Mouse (Mus musculus): Measurements from ENCODE around the gene Cmtm1. TPM values are rescaled to one million over a fixed set of nuclear protein-coding genes. Genes with fewer than 3 reads are reported as not detected.

The Cmtm1 gene
- total and polyA plus RNA-seq, 2 experiments from 2014 or later = not detected

DNA sequence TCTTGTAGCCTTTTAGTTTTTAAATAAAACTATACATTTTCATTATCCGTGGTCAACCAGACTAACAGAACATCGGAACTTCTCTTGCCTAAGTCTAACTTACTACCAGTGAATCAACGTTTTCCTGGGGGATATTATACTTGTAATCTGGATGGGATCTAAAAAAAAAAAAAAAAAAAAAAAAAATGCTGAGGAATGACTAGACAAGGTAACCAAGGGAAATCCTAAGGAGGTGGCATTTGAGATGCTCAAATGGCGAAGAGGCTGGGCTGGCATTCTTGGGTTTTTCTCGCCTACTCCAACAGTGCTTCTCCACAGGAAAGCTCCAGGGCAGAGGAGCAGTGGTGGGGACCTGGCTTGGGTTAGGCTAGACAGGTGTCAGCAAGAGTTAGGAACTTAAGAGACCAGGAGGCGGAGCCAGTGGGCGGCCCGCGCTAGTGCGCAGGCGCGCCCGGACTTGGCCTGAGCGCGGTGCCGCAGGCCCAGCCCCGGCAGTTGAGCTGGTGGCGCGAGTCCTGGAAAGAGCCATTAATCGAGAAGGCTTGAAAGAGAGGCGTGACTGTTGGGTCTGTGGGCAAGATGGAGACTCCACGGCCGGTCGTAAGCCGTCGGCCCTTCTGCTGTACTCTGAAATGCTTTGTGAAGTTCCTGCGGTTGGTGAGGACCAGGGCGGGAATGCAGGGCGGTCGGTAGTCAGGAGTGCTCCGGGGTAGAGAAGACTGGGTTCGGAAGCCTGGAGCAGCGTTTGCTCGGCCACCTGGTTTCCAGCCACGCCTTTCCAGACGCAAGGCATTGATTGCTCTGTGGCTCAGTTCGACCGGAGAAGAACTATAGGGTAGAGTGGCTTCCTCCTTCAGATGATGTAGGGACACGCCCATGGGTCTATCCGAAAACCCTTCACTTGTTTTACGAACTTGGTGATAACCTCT is 59.2 kb downstream of the Cmtm1 start, which contains the start of gene Cklf:
Gene Cklf (plus strand): TSS at position 423 of the 929 bp plus-strand sequence.
- peak within 1 kb of the TSS; percentile 92 for H3K4me2 ChIP-seq (ENCODE audit: low read depth, low read length)
- H3K4me1 ChIP-seq (ENCODE audit: insufficient read depth, low read length) = peaks cover 6% of the 10 kb centered on the region
- H3K9ac ChIP-seq (replicated peaks; ENCODE audit: low read length) = peak within 1 kb of the TSS; percentile 40
- peak; percentile 96 for DNase-seq (ENCODE audit: low spot score)
- peak; percentile 38; the same call in 1 of the 2 replicates for TF ChIP-seq CTCF (IDR thresholded peaks at IDR 0.05; ENCODE audit: low read depth)
- peak within 1 kb of the TSS; percentile 72 for H3K4me3 ChIP-seq (ENCODE audit: low read length)
- H3K9me3 ChIP-seq (ENCODE audit: low read length) = no peaks in the 10 kb centered on the region
- no peaks in the 10 kb centered on the region for H3K27me3 ChIP-seq (ENCODE audit: insufficient read depth, low read length)
- WGBS = 4% methylated on average over 41 of the region's 41 CpGs
- 0 out of 2 replicates have a peak within 1 kb of the TSS, but pooled peaks have one; percentile 32 for H3K27ac ChIP-seq
- no peaks in the 10 kb centered on the region for H3K36me3 ChIP-seq (ENCODE audit: insufficient read depth, low read length)
- peak; percentile 82 for ATAC-seq

DNA sequence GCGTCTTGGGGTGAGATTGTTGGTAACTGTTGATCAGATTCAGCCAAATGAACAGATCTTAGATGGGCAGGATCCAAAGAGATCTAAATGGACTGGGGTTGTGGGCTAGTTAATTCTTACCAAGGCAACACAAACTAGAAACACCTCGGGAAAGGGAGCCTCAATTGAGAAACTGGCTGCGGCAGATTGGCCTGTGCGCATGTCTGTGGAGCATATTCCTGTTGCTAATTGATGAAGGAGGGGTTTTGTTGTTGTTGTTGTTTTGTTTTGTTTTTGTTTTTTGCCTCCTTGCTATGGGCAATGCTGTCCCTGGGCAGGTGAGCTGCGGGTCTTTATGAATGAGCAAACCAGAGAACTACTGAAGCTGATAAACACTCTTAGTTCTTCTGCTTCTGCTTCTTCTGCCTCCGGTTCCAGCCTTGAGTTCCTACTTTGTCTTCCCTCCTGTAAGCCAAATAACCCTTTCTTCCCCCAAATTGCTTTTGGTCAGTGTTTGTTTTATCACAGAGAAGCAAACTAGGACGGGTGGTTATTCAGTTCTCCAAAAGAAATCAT is 60.4 kb downstream of the Cmtm1 start:
- Histone ChIP-seq H3K27ac (no peak overlapping the region), H3K4me2 (ENCODE audit: low read depth, low read length) (no peak overlapping the region), H3K4me3 (ENCODE audit: low read length) (no peak overlapping the region), H3K4me1 (ENCODE audit: insufficient read depth, low read length) (peaks cover 6% of the 10 kb centered on the region), H3K9ac (replicated peaks; ENCODE audit: low read length) (no peak overlapping the region), H3K9me3 (ENCODE audit: low read length) (no peaks in the 10 kb centered on the region), H3K27me3 (ENCODE audit: insufficient read depth, low read length) (no peaks in the 10 kb centered on the region), H3K36me3 (ENCODE audit: insufficient read depth, low read length) (no peaks in the 10 kb centered on the region)
- DNase-seq (ENCODE audit: low spot score) (no peak), ATAC-seq (no peak)
- TF ChIP-seq CTCF (IDR thresholded peaks at IDR 0.05; ENCODE audit: low read depth) = no peak
- WGBS = 88% methylated on average over 7 of the region's 7 CpGs

DNA sequence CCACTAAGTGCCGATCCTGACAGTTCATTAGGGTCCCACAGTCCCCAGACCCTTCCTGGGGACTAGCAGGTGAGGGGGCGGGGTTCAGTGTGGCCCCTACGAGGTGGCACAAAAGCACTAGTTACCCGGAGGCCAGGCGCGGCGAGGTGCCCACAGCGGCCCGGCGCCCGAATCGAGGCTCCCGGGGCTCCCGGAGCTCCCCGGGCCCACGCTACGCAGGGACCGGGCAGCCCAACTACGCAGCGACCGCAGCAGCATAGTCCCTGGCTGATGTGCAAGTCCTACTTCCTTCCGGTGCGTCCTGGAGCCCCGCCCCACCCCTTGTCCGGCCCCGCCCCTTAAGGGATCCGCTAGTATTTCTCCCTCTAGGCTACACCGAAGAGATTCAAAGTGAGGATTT is 61.7 kb downstream of the Cmtm1 start, which contains the start of gene Tk2:
Gene Tk2 (minus strand): TSS at position 283 of the 400 bp plus-strand sequence.
- under 1% methylated on average over 28 of the region's 28 CpGs for whole genome bisulfite sequencing
- H3K27ac ChIP-seq = peak within 1 kb of the TSS; percentile 81

DNA sequence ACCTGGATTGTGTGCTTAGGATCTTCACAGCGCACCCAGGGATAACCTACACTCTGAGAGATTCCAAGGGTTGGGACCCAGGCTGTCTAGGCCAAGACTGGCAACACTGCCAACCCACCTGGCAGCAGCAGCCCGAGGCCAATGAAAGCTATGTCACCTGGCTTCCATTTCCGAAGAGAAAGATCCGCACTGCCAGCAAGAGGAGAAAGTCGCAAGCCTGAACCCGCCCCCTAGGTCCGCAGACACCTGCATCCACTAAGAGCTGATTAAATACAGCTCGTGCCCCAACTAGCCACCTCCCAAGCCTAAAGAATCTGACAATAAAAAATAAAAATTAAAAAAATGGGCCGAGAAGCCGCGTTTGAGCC is 62.1 kb downstream of the Cmtm1 start:
- DNase-seq (ENCODE audit: low spot score) (peak; percentile 12), ATAC-seq (peak; percentile 10; the same call in 1 of the 2 replicates)
- 4% methylated on average over 11 of the region's 11 CpGs for WGBS

More for the DNA sequence above, 61.7 kb downstream of the Cmtm1 start, which contains the start of gene Tk2:
- Histone ChIP-seq H3K9me3 (ENCODE audit: low read length) (no peaks in the 10 kb centered on the region), H3K27me3 (ENCODE audit: insufficient read depth, low read length) (no peaks in the 10 kb centered on the region), H3K9ac (replicated peaks; ENCODE audit: low read length) (peak within 1 kb of the TSS; percentile 89), H3K4me3 (ENCODE audit: low read length) (peak within 1 kb of the TSS; percentile 92), H3K4me2 (ENCODE audit: low read depth, low read length) (peak within 1 kb of the TSS; percentile 82), H3K4me1 (ENCODE audit: insufficient read depth, low read length) (peaks cover 6% of the 10 kb centered on the region), H3K36me3 (ENCODE audit: insufficient read depth, low read length) (peaks cover 7% of the 10 kb centered on the region; the same call in 1 of the 2 replicates)
- DNase-seq (ENCODE audit: low spot score) = peak; percentile 89
- ATAC-seq = peak; percentile 94
- no peak for TF ChIP-seq CTCF (IDR thresholded peaks at IDR 0.05; ENCODE audit: low read depth)

DNA sequence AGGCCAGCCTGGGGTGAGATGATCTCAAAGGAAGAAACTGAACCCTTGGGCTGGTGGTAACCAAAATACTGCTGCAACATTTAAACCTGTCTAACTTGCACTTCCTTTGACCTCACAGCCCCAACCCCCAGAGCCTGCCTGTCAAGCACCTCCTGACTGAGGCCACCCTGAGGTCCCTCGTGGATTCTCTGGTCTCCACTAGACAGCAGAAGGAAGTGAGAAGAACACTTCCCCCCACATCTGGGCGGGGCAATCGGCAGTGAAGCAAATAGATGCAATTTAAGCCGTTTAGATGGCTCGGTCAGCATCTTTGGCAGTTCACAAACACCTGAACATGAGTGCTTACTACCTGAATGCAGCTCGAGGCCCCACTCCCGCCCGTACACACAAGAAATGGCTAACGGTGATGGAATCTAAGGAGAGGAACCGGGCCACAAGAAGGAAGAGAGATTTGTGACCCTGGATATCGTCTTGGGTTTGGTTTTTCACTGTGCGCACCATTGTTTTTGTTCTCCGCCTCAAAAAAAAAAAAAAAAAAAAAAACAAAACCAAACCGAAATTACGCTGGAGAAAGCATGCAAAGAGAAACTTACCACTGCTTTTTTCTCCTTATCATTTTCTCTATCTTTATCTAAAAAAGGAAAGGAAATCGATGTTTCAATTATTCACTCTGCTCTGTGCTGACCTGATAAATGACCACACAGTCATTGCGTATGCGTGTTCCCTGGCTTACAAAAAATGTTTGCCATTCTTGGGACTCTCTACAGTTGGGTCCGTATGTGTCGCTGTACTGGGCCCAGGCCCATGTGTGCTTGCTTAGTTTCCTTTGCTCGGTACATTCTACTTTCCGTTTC is 62.7 kb downstream of the Cmtm1 start:
- no peak for ATAC-seq
- H3K9ac ChIP-seq (replicated peaks; ENCODE audit: low read length) = peak overlapping the region; percentile 89
- H3K27ac ChIP-seq = peak overlapping the region; percentile 81; the same call in 1 of the 2 replicates
- no peaks in the 10 kb centered on the region for H3K9me3 ChIP-seq (ENCODE audit: low read length)
- H3K4me1 ChIP-seq (ENCODE audit: insufficient read depth, low read length) = peaks cover 6% of the 10 kb centered on the region
- H3K36me3 ChIP-seq (ENCODE audit: insufficient read depth, low read length) = peaks cover 17% of the 10 kb centered on the region
- H3K27me3 ChIP-seq (ENCODE audit: insufficient read depth, low read length) = no peaks in the 10 kb centered on the region
- TF ChIP-seq CTCF (IDR thresholded peaks at IDR 0.05; ENCODE audit: low read depth) = no peak
- H3K4me2 ChIP-seq (ENCODE audit: low read depth, low read length) = peak overlapping the region; percentile 82
- 72% methylated on average over 22 of the region's 22 CpGs for WGBS
- no peak for DNase-seq (ENCODE audit: low spot score)
- peak overlapping the region; percentile 92 for H3K4me3 ChIP-seq (ENCODE audit: low read length)

More for the DNA sequence above, 62.1 kb downstream of the Cmtm1 start:
- no peaks in the 10 kb centered on the region for H3K27me3 ChIP-seq (ENCODE audit: insufficient read depth, low read length)
- H3K4me1 ChIP-seq (ENCODE audit: insufficient read depth, low read length) = peaks cover 6% of the 10 kb centered on the region
- peak overlapping the region; percentile 81 for H3K27ac ChIP-seq
- TF ChIP-seq CTCF (IDR thresholded peaks at IDR 0.05; ENCODE audit: low read depth) = no peak
- peak overlapping the region; percentile 92 for H3K4me3 ChIP-seq (ENCODE audit: low read length)
- no peaks in the 10 kb centered on the region for H3K9me3 ChIP-seq (ENCODE audit: low read length)
- H3K9ac ChIP-seq (replicated peaks; ENCODE audit: low read length) = peak overlapping the region; percentile 89
- peak overlapping the region; percentile 82 for H3K4me2 ChIP-seq (ENCODE audit: low read depth, low read length)
- peaks cover 11% of the 10 kb centered on the region for H3K36me3 ChIP-seq (ENCODE audit: insufficient read depth, low read length)

DNA sequence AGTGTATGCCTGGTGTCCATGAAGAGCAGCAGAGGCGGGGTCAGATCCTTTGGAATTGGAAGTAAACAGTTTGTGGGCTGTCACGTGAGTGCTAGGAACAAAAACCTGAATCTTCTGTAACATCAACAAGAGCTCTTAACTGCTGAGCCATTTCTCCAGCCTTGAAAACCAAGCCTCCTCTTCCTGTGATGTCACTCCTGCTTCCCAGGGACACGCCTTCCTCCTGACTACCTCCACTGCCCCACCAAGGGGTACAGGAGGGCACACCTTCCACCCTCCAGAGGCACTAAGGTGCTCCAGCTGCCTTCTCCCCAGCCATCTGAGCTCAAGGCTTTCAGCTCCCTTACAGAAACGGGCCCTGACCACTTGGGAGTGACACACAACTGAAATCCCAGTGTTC is 63.3 kb downstream of the Cmtm1 start:
- Histone ChIP-seq H3K9me3 (ENCODE audit: low read length) (no peaks in the 10 kb centered on the region), H3K4me1 (ENCODE audit: insufficient read depth, low read length) (peaks cover 4% of the 10 kb centered on the region), H3K4me2 (ENCODE audit: low read depth, low read length) (no peak overlapping the region), H3K9ac (replicated peaks; ENCODE audit: low read length) (no peak overlapping the region), H3K36me3 (ENCODE audit: insufficient read depth, low read length) (peaks cover 24% of the 10 kb centered on the region), H3K4me3 (ENCODE audit: low read length) (no peak overlapping the region), H3K27ac (no peak overlapping the region), H3K27me3 (ENCODE audit: insufficient read depth, low read length) (no peaks in the 10 kb centered on the region)
- WGBS = 87% methylated on average over 4 of the region's 4 CpGs
- DNase-seq (ENCODE audit: low spot score) (no peak), ATAC-seq (no peak)
- no peak for TF ChIP-seq CTCF (IDR thresholded peaks at IDR 0.05; ENCODE audit: low read depth)

Other genes with a start within 250 kb of the Cmtm1 start
- 18.3 and 19.7 TPM in 2 replicates for gene Cdh5, start 208.5 kb downstream of the Cmtm1 start, total RNA-seq (2014; rRNA removed)
- gene Cdh5, start 208.5 kb downstream of the Cmtm1 start, polyA plus RNA-seq (2015; fragmentation: Nextera tagmentation; extraction: Ambion mirVana) = 8.4 and 8.9 TPM in 2 replicates
- 32.5 and 33.3 TPM in 2 replicates for gene Bean1, start 139.7 kb downstream of the Cmtm1 start, total RNA-seq (2014; rRNA removed)
- gene Bean1, start 139.7 kb downstream of the Cmtm1 start, polyA plus RNA-seq (2015; fragmentation: Nextera tagmentation; extraction: Ambion mirVana) = 8.3 and 9.2 TPM in 2 replicates
- gene Tk2, start 61.6 kb downstream of the Cmtm1 start, total RNA-seq (2014; rRNA removed) = 46.7 and 50.9 TPM in 2 replicates
- 44.4 and 45.1 TPM in 2 replicates for gene Tk2, start 61.6 kb downstream of the Cmtm1 start, polyA plus RNA-seq (2015; fragmentation: Nextera tagmentation; extraction: Ambion mirVana)
- gene Cklf, start 59.3 kb downstream of the Cmtm1 start, total RNA-seq (2014; rRNA removed) = 31.6 and 33.6 TPM in 2 replicates
- gene Cklf, start 59.3 kb downstream of the Cmtm1 start, polyA plus RNA-seq (2015; fragmentation: Nextera tagmentation; extraction: Ambion mirVana) = 34.1 and 34.3 TPM in 2 replicates
- 1.2 TPM in 1 of 2 replicates, not detected in the other for gene Cmtm2a, start 17.0 kb downstream of the Cmtm1 start, total RNA-seq (2014; rRNA removed)
- gene Cmtm2a, start 17.0 kb downstream of the Cmtm1 start, polyA plus RNA-seq (2015; fragmentation: Nextera tagmentation; extraction: Ambion mirVana) = not detected in 2 replicates
- not detected in 2 replicates for gene Gm45711, start 64 bp downstream of the Cmtm1 start, total RNA-seq (2014; rRNA removed)
- not detected in 2 replicates for gene Gm45711, start 64 bp downstream of the Cmtm1 start, polyA plus RNA-seq (2015; fragmentation: Nextera tagmentation; extraction: Ambion mirVana)
- not detected in 2 replicates for gene Gm11020, start 11.4 kb upstream of the Cmtm1 start, total RNA-seq (2014; rRNA removed)
- gene Gm11020, start 11.4 kb upstream of the Cmtm1 start, polyA plus RNA-seq (2015; fragmentation: Nextera tagmentation; extraction: Ambion mirVana) = not detected in 2 replicates
- gene Cmtm2b, start 12.1 kb upstream of the Cmtm1 start, total RNA-seq (2014; rRNA removed) = not detected in 2 replicates
- gene Cmtm2b, start 12.1 kb upstream of the Cmtm1 start, polyA plus RNA-seq (2015; fragmentation: Nextera tagmentation; extraction: Ambion mirVana) = not detected in 2 replicates
- gene Cmtm3, start 29.3 kb upstream of the Cmtm1 start, total RNA-seq (2014; rRNA removed) = 23.1 and 27.2 TPM in 2 replicates
- 41.9 and 42.6 TPM in 2 replicates for gene Cmtm3, start 29.3 kb upstream of the Cmtm1 start, polyA plus RNA-seq (2015; fragmentation: Nextera tagmentation; extraction: Ambion mirVana)
- gene Cmtm4, start 85.7 kb upstream of the Cmtm1 start, total RNA-seq (2014; rRNA removed) = 38.4 and 40.5 TPM in 2 replicates
- gene Cmtm4, start 85.7 kb upstream of the Cmtm1 start, polyA plus RNA-seq (2015; fragmentation: Nextera tagmentation; extraction: Ambion mirVana) = 2.7 and 2.9 TPM in 2 replicates
- 59.0 and 59.1 TPM in 2 replicates for gene Dync1li2, start 132.9 kb upstream of the Cmtm1 start, total RNA-seq (2014; rRNA removed)
- gene Dync1li2, start 132.9 kb upstream of the Cmtm1 start, polyA plus RNA-seq (2015; fragmentation: Nextera tagmentation; extraction: Ambion mirVana) = 71.1 and 73.9 TPM in 2 replicates
- 0.32 and 0.84 TPM in 2 replicates for gene Terb1, start 199.8 kb upstream of the Cmtm1 start, total RNA-seq (2014; rRNA removed)
- gene Terb1, start 199.8 kb upstream of the Cmtm1 start, polyA plus RNA-seq (2015; fragmentation: Nextera tagmentation; extraction: Ambion mirVana) = 0.60 and 0.83 TPM in 2 replicates
- gene Nae1, start 224.5 kb upstream of the Cmtm1 start, total RNA-seq (2014; rRNA removed) = 32.9 and 44.4 TPM in 2 replicates
- gene Nae1, start 224.5 kb upstream of the Cmtm1 start, polyA plus RNA-seq (2015; fragmentation: Nextera tagmentation; extraction: Ambion mirVana) = 105 and 109 TPM in 2 replicates
- gene Car7, start 224.5 kb upstream of the Cmtm1 start, total RNA-seq (2014; rRNA removed) = 2.0 and 2.3 TPM in 2 replicates
- 3.1 and 3.5 TPM in 2 replicates for gene Car7, start 224.5 kb upstream of the Cmtm1 start, polyA plus RNA-seq (2015; fragmentation: Nextera tagmentation; extraction: Ambion mirVana)